Mouse (Mus musculus) ES-E14 (cell line): ENCODE measurements around the gene Als2cr12. TPM values are rescaled to one million over a fixed set of nuclear protein-coding genes. Genes with fewer than 3 reads are reported as not detected.

ENCODE experiments used
- DNase-seq: peaks from one replicate; pipeline ENCODE4 v3.0.0-alpha.2; 2013; ENCODE audit warnings: low read depth, low spot score
- H3K27ac ChIP-seq: 2 replicates; pipeline ENCODE4 v1.5.1; 2012; ENCODE audit warnings: low read depth, mild to moderate bottlenecking, low read length, moderate library complexity, mixed read lengths; ENCODE audit not compliant: poor library complexity, insufficient read depth, severe bottlenecking
- H3K36me3 ChIP-seq: 2 replicates; pipeline ENCODE4 v1.6.1; 2012; ENCODE audit warnings: mild to moderate bottlenecking, low read length, moderate library complexity, mixed read lengths; ENCODE audit not compliant: control insufficient read depth, poor library complexity, insufficient read depth, severe bottlenecking
- H3K4me1 ChIP-seq, 2 experiments: fragments of 150-350 bp in 1 of 2; sonication (generic) in 1 of 2; 2 replicates each; pipeline ENCODE4 v1.6.1; 2012; ENCODE audit warnings: low read length in 2 of 2, mild to moderate bottlenecking in 1 of 2, mixed read lengths in 1 of 2; ENCODE audit not compliant: control insufficient read depth in 2 of 2, insufficient read depth in 2 of 2, poor library complexity in 1 of 2
- H3K4me3 ChIP-seq, 2 experiments: fragments of 150-350 bp in 1 of 2; sonication (generic) in 1 of 2; 2 replicates each; pipeline ENCODE4 v1.5.1; 2012; ENCODE audit warnings: low read length in 2 of 2, low read depth in 1 of 2, mild to moderate bottlenecking in 1 of 2, mixed read lengths in 1 of 2; ENCODE audit not compliant: insufficient read depth in 1 of 2, poor library complexity in 1 of 2, severe bottlenecking in 1 of 2
- H3K9ac ChIP-seq: 2 replicates; pipeline ENCODE4 v1.6.1; 2012; ENCODE audit warnings: low read depth, mild to moderate bottlenecking, low read length, mixed read lengths; ENCODE audit not compliant: poor library complexity, insufficient read depth, severe bottlenecking
- H3K9me3 ChIP-seq: fragments of 150-350 bp; sonication (generic); 2 replicates; pipeline ENCODE4 v1.6.1; 2012; ENCODE audit warnings: low read depth, mild to moderate bottlenecking, low read length; ENCODE audit not compliant: control insufficient read depth, insufficient read depth
- CHD2 ChIP-seq: IDR thresholded peaks from 2 replicates; pipeline ENCODE4 v1.6.1; 2014; ENCODE audit warnings: mild to moderate bottlenecking, low read depth, low read length, inconsistent platforms
- HCFC1 ChIP-seq: IDR thresholded peaks from 2 replicates; pipeline ENCODE4 v1.6.1; 2012; ENCODE audit warnings: low read length, inconsistent platforms, borderline replicate concordance; ENCODE audit not compliant: insufficient read depth
- MAFK ChIP-seq: IDR thresholded peaks from 2 replicates; pipeline ENCODE4 v1.6.1; 2014; ENCODE audit warnings: mild to moderate bottlenecking, low read depth, low read length, inconsistent platforms; ENCODE audit not compliant: insufficient read depth
- ZC3H11A ChIP-seq: IDR thresholded peaks from 2 replicates; pipeline ENCODE4 v1.6.1; 2012; ENCODE audit warnings: low read depth, mild to moderate bottlenecking, inconsistent platforms, low read length, borderline replicate concordance
- ZNF384 ChIP-seq: IDR thresholded peaks from 2 replicates; pipeline ENCODE4 v1.6.1; 2012; ENCODE audit warnings: low read depth, low read length, inconsistent platforms
- in situ Hi-C, 2 experiments: fragments of 600-800 bp; cut with MboI; formaldehyde crosslinking; loops; one replicate each; pipeline ENCODE4 v1.15.1; 2025; ENCODE audit warnings: low sequenced_read_pairs in 2 of 2, inconsistent platforms in 1 of 2; ENCODE audit not compliant: unreplicated experiment in 2 of 2
- total RNA-seq: library from RNA; depleted of rRNA; stranded (reverse); fragments of 300-350 nt; gene quantifications from 2 replicates; pipeline ENCODE4 v1.2.3, GENCODE M21; 2012

The Als2cr12 gene
- total RNA-seq, 1 experiment, result 0.22 TPM

DNA sequence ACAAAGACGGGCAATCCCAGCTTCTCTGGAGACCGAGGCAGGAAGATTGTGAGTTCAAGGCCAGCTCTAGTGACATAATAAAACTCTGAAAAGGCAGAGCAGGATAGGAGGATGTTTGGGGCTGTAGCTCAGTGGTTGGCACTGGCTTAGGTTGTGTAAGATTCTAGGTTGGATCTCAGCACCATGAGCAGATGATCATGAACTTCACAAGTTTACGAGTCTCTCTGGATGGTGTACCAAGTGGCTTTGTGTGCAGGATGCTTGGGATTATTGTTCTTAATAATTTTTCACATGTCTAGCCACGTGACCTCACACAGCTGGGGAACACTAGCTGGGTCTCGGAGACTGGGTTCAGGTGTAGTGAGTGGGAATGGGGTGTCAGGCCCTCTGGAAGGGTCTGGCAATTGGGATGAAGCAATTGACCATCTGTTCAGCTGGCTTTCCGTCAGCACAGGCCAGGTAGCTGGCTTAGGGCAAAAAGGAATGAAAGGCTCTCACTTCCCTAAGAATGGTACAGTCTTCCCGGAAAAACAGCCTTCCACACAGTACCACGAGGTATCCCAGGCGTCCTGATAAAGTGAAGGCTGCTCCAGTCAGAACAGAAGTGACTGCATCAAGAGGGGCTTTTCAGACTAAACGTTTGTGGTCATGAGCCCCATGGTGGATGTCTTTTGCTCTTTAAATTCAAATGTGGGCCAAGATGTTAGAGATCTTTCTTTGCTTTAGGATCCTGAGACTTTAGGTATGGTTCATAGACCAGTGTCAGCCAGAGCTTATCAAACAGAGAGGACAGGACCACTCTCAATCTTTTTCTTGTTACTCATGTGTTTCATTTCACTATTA lies 32.2 kb upstream of the Als2cr12 start:
- TF ChIP-seq MAFK, result no peak
- TF ChIP-seq HCFC1, result no peak
- no peak for TF ChIP-seq ZC3H11A
- no peak for TF ChIP-seq ZNF384
- no peak for TF ChIP-seq CHD2
- no peak for DNase-seq
- Histone ChIP-seq H3K36me3 (no peaks in the 10 kb centered on the region), H3K4me3 (no peak overlapping the region), H3K27ac (no peak overlapping the region), H3K9me3 (no peaks in the 10 kb centered on the region), H3K9ac (no peak overlapping the region), H3K4me1 (peaks cover 4 to 5% of the 10 kb centered on the region in 2 experiments; a peak in 1 of 4 replicates)
- in situ Hi-C loops, result no loop called here

DNA sequence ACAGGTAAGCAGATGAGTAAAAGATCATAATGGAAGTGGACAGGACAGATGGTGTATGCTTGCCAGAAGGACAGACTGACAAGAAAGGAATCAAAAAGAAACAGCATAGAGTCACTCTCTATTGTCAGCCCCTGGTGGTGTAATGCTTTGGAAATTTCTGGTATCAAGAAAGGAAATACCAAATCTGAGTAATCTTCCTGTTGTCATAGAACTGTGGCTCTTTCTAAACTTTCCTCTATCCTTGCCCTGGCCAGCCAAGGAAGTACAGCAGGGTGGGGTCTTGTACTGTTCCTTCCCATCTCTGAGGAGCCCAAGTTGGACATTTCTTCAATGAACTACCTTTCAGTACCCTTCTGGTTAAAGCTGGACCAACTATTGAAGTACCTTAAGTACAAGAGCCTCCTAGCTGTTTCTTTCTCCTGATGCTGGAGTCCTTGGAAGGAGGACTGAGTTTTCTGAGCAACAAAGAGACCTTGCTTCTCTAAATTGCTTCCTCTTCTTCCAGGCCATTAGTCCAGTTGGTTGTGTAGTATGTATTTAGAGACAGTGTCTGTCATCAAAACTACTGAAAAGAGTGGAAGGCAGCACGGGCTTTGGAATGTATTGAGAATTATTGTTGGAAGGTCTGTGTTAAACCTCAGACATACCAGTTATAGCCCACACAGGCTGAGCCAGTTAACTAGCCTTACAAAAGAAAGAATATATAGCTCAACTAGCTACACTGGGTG lies 31.4 kb upstream of the Als2cr12 start:
- Histone ChIP-seq H3K9ac (no peak overlapping the region), H3K36me3 (no peaks in the 10 kb centered on the region), H3K4me3 (no peak overlapping the region), H3K27ac (no peak overlapping the region), H3K4me1 (peaks cover 4 to 5% of the 10 kb centered on the region in 2 experiments; a peak in 1 of 4 replicates), H3K9me3 (no peaks in the 10 kb centered on the region)
- TF ChIP-seq ZNF384, result no peak
- no peak for TF ChIP-seq MAFK
- TF ChIP-seq ZC3H11A, result no peak
- TF ChIP-seq HCFC1, result no peak
- no peak for TF ChIP-seq CHD2
- in situ Hi-C loops, result no loop called here
- DNase-seq, result no peak

- Histone ChIP-seq H3K27ac (no peak overlapping the region), H3K4me1 (peaks cover 4 to 5% of the 10 kb centered on the region in 2 experiments; a peak in 1 of 4 replicates), H3K4me3 (no peak overlapping the region), H3K9me3 (no peaks in the 10 kb centered on the region), H3K9ac (no peak overlapping the region), H3K36me3 (no peaks in the 10 kb centered on the region)
- in situ Hi-C loops, result no loop called here
- TF ChIP-seq ZC3H11A (no peak), CHD2 (no peak), ZNF384 (no peak)
- DNase-seq, result no peak
Measured at GRCm38 (mm10) chr1:58725767-58726166, 30.0 kb upstream of the Als2cr12 start.

- H3K4me3 ChIP-seq, result no peak overlapping the region
- in situ Hi-C loops, result no loop called here
- H3K9me3 ChIP-seq, result no peaks in the 10 kb centered on the region
- H3K4me1 ChIP-seq, result peaks cover 4 to 5% of the 10 kb centered on the region in 2 experiments; a peak in 1 of 4 replicates
- H3K27ac ChIP-seq, result no peak overlapping the region
- TF ChIP-seq ZC3H11A, result no peak
- TF ChIP-seq CHD2, result no peak
- TF ChIP-seq ZNF384, result no peak
- DNase-seq, result no peak
- no peaks in the 10 kb centered on the region for H3K36me3 ChIP-seq
- H3K9ac ChIP-seq, result no peak overlapping the region
Measured at GRCm38 (mm10) chr1:58725095-58725494, 29.3 kb upstream of the Als2cr12 start.
